Mouse (Mus musculus): ENCODE results near the gene Ccdc92. TPM values are rescaled to one million over a fixed set of nuclear protein-coding genes. Genes with fewer than 3 reads are reported as not detected.

Gene Ccdc92
- polyA plus RNA-seq (2016; fragmentation: Nextera tagmentation; extraction: Ambion mirVana): 26.1 and 27.9 TPM in 2 replicates

GRCm38 (mm10) chr5:124862013-124862866 lies at the start of gene Ccdc92, which contains the start of gene Zfp664:
Gene Ccdc92, minus strand, starts transcription at chr5:124862424.
Gene Zfp664, plus strand, starts transcription at chr5:124862691.
- H3K27me3 ChIP-seq: peaks cover 19% of the 10 kb centered on the region
- peak within 1 kb of the TSS; percentile 97 for H3K4me3 ChIP-seq
- H3K9ac ChIP-seq: peak within 1 kb of the TSS; percentile 98
- H3K4me1 ChIP-seq: peaks cover 34% of the 10 kb centered on the region
- peak within 1 kb of the TSS; percentile 97 for H3K27ac ChIP-seq
- H3K4me2 ChIP-seq (replicated peaks): peak within 1 kb of the TSS; percentile 97
- peak; percentile 92 for ATAC-seq (ENCODE audit: low FRiP score)
- WGBS: under 1% methylated on average over 84 of the region's 103 CpGs
- 0 out of 2 replicates have a peak, but pooled peaks cover 8% of the 10 kb centered on the region for H3K36me3 ChIP-seq
- no peaks in the 10 kb centered on the region for H3K9me3 ChIP-seq (replicated peaks)

- Histone ChIP-seq H3K4me1 (peaks cover 5% of the 10 kb centered on the region), H3K36me3 (no peaks in the 10 kb centered on the region), H3K9ac (no peak overlapping the region), H3K4me3 (no peak overlapping the region), H3K27ac (no peak overlapping the region), H3K27me3 (no peaks in the 10 kb centered on the region), H3K9me3 (replicated peaks) (no peaks in the 10 kb centered on the region), H3K4me2 (replicated peaks) (no peak overlapping the region)
- ATAC-seq (ENCODE audit: low FRiP score): peak; percentile 75
- WGBS: 24% methylated on average over 5 of the region's 5 CpGs
Measured at GRCm38 (mm10) chr5:124908860-124909259, 46.6 kb upstream of the Ccdc92 start.

- Histone ChIP-seq H3K27me3 (no peaks in the 10 kb centered on the region), H3K36me3 (no peaks in the 10 kb centered on the region), H3K4me3 (no peak overlapping the region), H3K27ac (no peak overlapping the region), H3K4me1 (no peaks in the 10 kb centered on the region), H3K9ac (no peak overlapping the region), H3K4me2 (replicated peaks) (no peak overlapping the region), H3K9me3 (replicated peaks) (no peaks in the 10 kb centered on the region)
- ATAC-seq (ENCODE audit: low FRiP score): no peak
- WGBS: 82% methylated on average over 13 of the region's 13 CpGs
Measured at GRCm38 (mm10) chr5:124906890-124907289, 44.7 kb upstream of the Ccdc92 start.

- Histone ChIP-seq H3K4me1 (peaks cover 7% of the 10 kb centered on the region), H3K36me3 (no peaks in the 10 kb centered on the region), H3K9ac (no peak overlapping the region), H3K4me2 (replicated peaks) (no peak overlapping the region), H3K9me3 (replicated peaks) (no peaks in the 10 kb centered on the region), H3K4me3 (no peak overlapping the region), H3K27me3 (no peaks in the 10 kb centered on the region), H3K27ac (no peak overlapping the region)
- no peak for ATAC-seq (ENCODE audit: low FRiP score)
- WGBS: 76% methylated on average over 4 of the region's 4 CpGs
Measured at GRCm38 (mm10) chr5:124903852-124904251, 41.6 kb upstream of the Ccdc92 start.

- no peak overlapping the region for H3K9ac ChIP-seq
- WGBS: 86% methylated on average over 10 of the region's 10 CpGs
- H3K4me1 ChIP-seq: peaks cover 7% of the 10 kb centered on the region
- no peak for ATAC-seq (ENCODE audit: low FRiP score)
- H3K36me3 ChIP-seq: no peaks in the 10 kb centered on the region
- no peak overlapping the region for H3K4me3 ChIP-seq
- H3K27ac ChIP-seq: no peak overlapping the region
- H3K27me3 ChIP-seq: no peaks in the 10 kb centered on the region
- H3K9me3 ChIP-seq (replicated peaks): no peaks in the 10 kb centered on the region
- H3K4me2 ChIP-seq (replicated peaks): no peak overlapping the region
Measured at GRCm38 (mm10) chr5:124902195-124902594, 40.0 kb upstream of the Ccdc92 start.

GRCm38 (mm10) chr5:124901675-124902074 lies 39.5 kb upstream of the Ccdc92 start:
- no peak overlapping the region for H3K4me3 ChIP-seq
- H3K4me2 ChIP-seq (replicated peaks): no peak overlapping the region
- peaks cover 7% of the 10 kb centered on the region for H3K4me1 ChIP-seq
- H3K27ac ChIP-seq: no peak overlapping the region
- no peaks in the 10 kb centered on the region for H3K27me3 ChIP-seq
- H3K9me3 ChIP-seq (replicated peaks): no peaks in the 10 kb centered on the region
- no peak for ATAC-seq (ENCODE audit: low FRiP score)
- no peak overlapping the region for H3K9ac ChIP-seq
- 91% methylated on average over 6 of the region's 6 CpGs for WGBS
- H3K36me3 ChIP-seq: no peaks in the 10 kb centered on the region

- ATAC-seq (ENCODE audit: low FRiP score): no peak
- Histone ChIP-seq H3K9ac (no peak overlapping the region), H3K9me3 (replicated peaks) (no peaks in the 10 kb centered on the region), H3K36me3 (no peaks in the 10 kb centered on the region), H3K4me3 (no peak overlapping the region), H3K27ac (no peak overlapping the region), H3K4me2 (replicated peaks) (no peak overlapping the region), H3K4me1 (peaks cover 10% of the 10 kb centered on the region), H3K27me3 (no peaks in the 10 kb centered on the region)
- 70% methylated on average over 19 of the region's 19 CpGs for WGBS
Measured at GRCm38 (mm10) chr5:124900738-124901490, 38.7 kb upstream of the Ccdc92 start.

- Histone ChIP-seq H3K4me3 (no peak overlapping the region), H3K4me2 (replicated peaks) (peak overlapping the region; percentile 35)
- ATAC-seq (ENCODE audit: low FRiP score): peak; percentile 52; the same call in 1 of the 2 replicates
Measured at GRCm38 (mm10) chr5:124899945-124900631, 37.9 kb upstream of the Ccdc92 start.

GRCm38 (mm10) chr5:124896135-124896534 lies 33.9 kb upstream of the Ccdc92 start:
- 39% methylated on average over 5 of the region's 8 CpGs for WGBS
- no peaks in the 10 kb centered on the region for H3K36me3 ChIP-seq

More at GRCm38 (mm10) chr5:124899945-124900631, 37.9 kb upstream of the Ccdc92 start:
- Histone ChIP-seq H3K27ac (no peak overlapping the region), H3K9me3 (replicated peaks) (no peaks in the 10 kb centered on the region), H3K36me3 (no peaks in the 10 kb centered on the region), H3K9ac (no peak overlapping the region), H3K4me1 (peaks cover 10% of the 10 kb centered on the region), H3K27me3 (no peaks in the 10 kb centered on the region)
- 32% methylated on average over 20 of the region's 20 CpGs for WGBS

GRCm38 (mm10) chr5:124891921-124892370 lies 29.7 kb upstream of the Ccdc92 start:
- Histone ChIP-seq H3K36me3 (peaks cover 7% of the 10 kb centered on the region), H3K4me1 (peaks cover 21% of the 10 kb centered on the region), H3K27me3 (no peaks in the 10 kb centered on the region), H3K27ac (no peak overlapping the region), H3K4me3 (no peak overlapping the region), H3K9ac (no peak overlapping the region), H3K9me3 (replicated peaks) (no peaks in the 10 kb centered on the region), H3K4me2 (replicated peaks) (no peak overlapping the region)
- ATAC-seq (ENCODE audit: low FRiP score): no peak
- WGBS: 59% methylated on average over 3 of the region's 3 CpGs

More at GRCm38 (mm10) chr5:124896135-124896534, 33.9 kb upstream of the Ccdc92 start:
- Histone ChIP-seq H3K27me3 (no peaks in the 10 kb centered on the region), H3K9me3 (replicated peaks) (no peaks in the 10 kb centered on the region), H3K9ac (no peak overlapping the region), H3K4me1 (peaks cover 17% of the 10 kb centered on the region), H3K4me3 (no peak overlapping the region), H3K4me2 (replicated peaks) (no peak overlapping the region), H3K27ac (no peak overlapping the region)
- no peak for ATAC-seq (ENCODE audit: low FRiP score)

GRCm38 (mm10) chr5:124888661-124889060 lies 26.4 kb upstream of the Ccdc92 start:
- no peak for ATAC-seq (ENCODE audit: low FRiP score)
- Histone ChIP-seq H3K36me3 (peaks cover 32% of the 10 kb centered on the region), H3K4me3 (no peak overlapping the region), H3K4me2 (replicated peaks) (no peak overlapping the region), H3K9me3 (replicated peaks) (no peaks in the 10 kb centered on the region), H3K27me3 (no peaks in the 10 kb centered on the region), H3K9ac (no peak overlapping the region), H3K27ac (no peak overlapping the region), H3K4me1 (peaks cover 17% of the 10 kb centered on the region)
- WGBS: 95% methylated on average over 8 of the region's 8 CpGs

GRCm38 (mm10) chr5:124883877-124884276 lies 21.7 kb upstream of the Ccdc92 start:
- H3K27ac ChIP-seq: no peak overlapping the region
- H3K4me3 ChIP-seq: no peak overlapping the region
- no peak for ATAC-seq (ENCODE audit: low FRiP score)
- H3K27me3 ChIP-seq: no peaks in the 10 kb centered on the region
- H3K4me1 ChIP-seq: no peaks in the 10 kb centered on the region
- no peak overlapping the region for H3K9ac ChIP-seq
- no peaks in the 10 kb centered on the region for H3K9me3 ChIP-seq (replicated peaks)
- no peak overlapping the region for H3K4me2 ChIP-seq (replicated peaks)
- 92% methylated on average over 6 of the region's 6 CpGs for WGBS
- peaks cover 46% of the 10 kb centered on the region for H3K36me3 ChIP-seq

Data from hindbrain, embryonic 12.5 days (tissue).